Mouse (Mus musculus) embryonic fibroblast, embryonic 13.5 days (primary cell): ENCODE results near the gene Cracr2a.

Source experiments
- CTCF ChIP-seq: IDR thresholded peaks from 2 replicates; pipeline ENCODE4 v1.5.1; 2011; ENCODE audit warnings: mild to moderate bottlenecking, control low read depth, low read length, moderate library complexity, borderline replicate concordance; ENCODE audit not compliant: insufficient read depth
- POLR2A ChIP-seq: IDR thresholded peaks from 2 replicates; pipeline ENCODE4 v1.6.1; 2011; ENCODE audit warnings: low read depth, mild to moderate bottlenecking, control low read depth, low read length, moderate library complexity

DNA sequence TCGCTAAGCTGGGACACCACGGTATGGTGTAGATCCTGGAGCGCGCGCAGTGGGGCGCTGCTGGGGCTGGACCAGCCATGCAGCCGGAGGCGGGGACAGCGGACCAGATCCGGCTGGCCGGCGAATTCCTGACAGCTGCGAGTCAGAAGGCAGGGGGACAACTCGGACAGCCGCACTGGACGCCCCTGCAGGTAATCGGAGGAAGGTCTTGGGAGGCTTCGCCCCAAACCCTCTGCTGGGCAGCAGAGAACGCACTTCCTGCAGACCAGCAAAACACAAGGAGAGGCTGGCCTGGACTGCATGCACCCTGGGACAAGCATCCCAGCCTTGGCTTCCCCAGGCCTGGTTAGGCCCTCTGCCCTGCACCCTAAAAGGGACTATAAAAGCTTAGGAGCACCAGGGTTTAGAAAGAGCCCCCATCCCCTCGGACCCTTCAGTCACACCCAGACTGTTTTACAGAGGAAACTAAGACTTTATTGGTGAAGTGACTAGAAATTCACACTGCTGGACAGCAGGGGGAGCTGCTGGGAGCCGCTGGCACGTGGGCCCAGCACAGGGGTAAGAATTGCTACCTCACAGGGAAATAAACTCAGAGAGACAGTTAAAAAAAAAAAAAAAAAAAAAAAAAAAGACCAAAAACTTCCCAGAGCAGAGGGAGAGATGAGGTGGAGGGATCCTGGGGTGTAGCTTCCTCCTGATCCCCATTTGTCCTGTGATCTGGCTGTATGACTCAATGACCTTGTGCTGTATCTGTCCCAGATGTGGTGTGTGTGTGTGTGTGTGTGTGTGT, at the start of gene Cracr2a:
- TF ChIP-seq CTCF (peak; percentile 62; the same call in 1 of the 2 replicates), POLR2A (no peak)
